Mouse (Mus musculus): ENCODE measurements at regions not wholly inside any gene's neighbourhood (a gene's known extent, or its start where the extent isn't known, plus 50 kb on each side); places are given as distances from the start of the nearest gene placed in this dataset.

GRCm38 (mm10) chr12:114583371-114583770 is 1039.7 kb downstream of the Adam6a start:
- peak; percentile 49 for ATAC-seq

GRCm38 (mm10) chr12:114587227-114587626 is 1043.5 kb downstream of the Adam6a start:
- peak; percentile 79 for ATAC-seq

GRCm38 (mm10) chr12:114597672-114598071 is 1054.0 kb downstream of the Adam6a start:
- no peak for ATAC-seq

- ATAC-seq = peak; percentile 35
These were observed 1065.5 kb downstream of the Adam6a start for GRCm38 (mm10) chr12:114609171-114609570.

GRCm38 (mm10) chr12:114612108-114612507 is 1068.4 kb downstream of the Adam6a start:
- ATAC-seq = peak; percentile 67

- ATAC-seq = peak; percentile 55
These were observed 1071.5 kb downstream of the Adam6a start for GRCm38 (mm10) chr12:114615179-114615578.

- ATAC-seq = peak; percentile 57
These were observed 1072.0 kb downstream of the Adam6a start for GRCm38 (mm10) chr12:114615712-114616111.

GRCm38 (mm10) chr12:114641089-114641488 is 1097.4 kb downstream of the Adam6a start:
- ATAC-seq = no peak

- no peak for ATAC-seq
These were observed 1102.7 kb downstream of the Adam6a start for GRCm38 (mm10) chr12:114646372-114646771.

- ATAC-seq = peak; percentile 61
These were observed 1106.9 kb downstream of the Adam6a start for GRCm38 (mm10) chr12:114650432-114651101.

- peak; percentile 51 for ATAC-seq
These were observed 1113.4 kb downstream of the Adam6a start for GRCm38 (mm10) chr12:114657134-114657533.
